Mouse (Mus musculus): ENCODE results near the gene AC131692.1. TPM values are rescaled to one million over a fixed set of nuclear protein-coding genes. Genes with fewer than 3 reads are reported as not detected.
A peak's percentile ranks its signal among the peaks of the same experiment; 100 is the strongest.
"Not testable (repeated sequence)": the region's sequence is repeated elsewhere in the genome, so short reads cannot be mapped to it uniquely, and the experiment has no call there.

Gene AC131692.1
- polyA plus RNA-seq, 1 experiment = 1.2 TPM

DNA sequence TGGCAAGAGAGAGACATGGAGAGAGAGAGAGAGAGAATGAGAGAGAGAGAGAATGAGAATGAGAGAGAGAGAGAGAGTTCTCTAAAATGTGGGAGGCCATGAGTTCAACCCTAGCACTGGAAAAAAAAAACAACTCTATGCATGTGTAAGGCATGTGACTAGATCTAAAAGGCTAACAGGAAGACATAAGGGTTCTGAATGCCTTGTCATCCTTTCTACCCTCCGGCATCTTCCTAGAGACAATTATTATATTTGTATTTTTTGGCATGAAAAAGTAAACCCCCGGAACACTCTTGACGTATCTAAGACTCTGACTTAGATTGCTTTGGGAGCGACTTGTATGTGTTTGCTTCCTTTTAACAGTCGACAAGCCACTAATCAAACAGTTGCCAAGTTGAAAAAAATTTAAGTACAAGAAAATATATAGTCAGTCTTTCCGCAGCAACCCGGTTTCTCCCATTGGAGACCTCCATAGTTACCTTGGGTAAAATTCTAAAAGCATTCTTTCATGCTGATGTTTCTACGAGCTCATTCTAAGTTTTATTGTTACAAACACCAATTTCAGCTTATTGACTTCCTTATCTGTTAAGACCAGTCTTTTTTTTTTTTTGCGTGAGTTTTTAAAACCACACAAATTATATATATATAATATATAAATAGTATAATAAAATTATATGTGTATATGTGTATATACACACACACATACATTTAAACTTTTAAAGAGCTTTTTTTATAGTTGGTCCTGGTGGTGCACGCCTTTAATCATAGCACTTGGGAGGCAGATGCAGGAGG lies 32.8 kb downstream of the AC131692.1 start:
- Histone ChIP-seq H3K4me3 (ENCODE audit: insufficient read depth, low read length) (peak overlapping the region; percentile 90), H3K4me1 (ENCODE audit: control insufficient read depth, insufficient read depth, low read length) (peaks cover 5% of the 10 kb centered on the region; the same call in 1 of the 2 replicates), H3K27ac (ENCODE audit: insufficient read depth, low read depth, low read length) (peak overlapping the region; percentile 95)
- TF ChIP-seq CTCF (IDR thresholded peaks at IDR 0.05; ENCODE audit: low read depth, low read length) = no peak
- TF ChIP-seq POLR2A (IDR thresholded peaks at IDR 0.05; ENCODE audit: borderline replicate concordance, low read depth, low read length) = no peak

DNA sequence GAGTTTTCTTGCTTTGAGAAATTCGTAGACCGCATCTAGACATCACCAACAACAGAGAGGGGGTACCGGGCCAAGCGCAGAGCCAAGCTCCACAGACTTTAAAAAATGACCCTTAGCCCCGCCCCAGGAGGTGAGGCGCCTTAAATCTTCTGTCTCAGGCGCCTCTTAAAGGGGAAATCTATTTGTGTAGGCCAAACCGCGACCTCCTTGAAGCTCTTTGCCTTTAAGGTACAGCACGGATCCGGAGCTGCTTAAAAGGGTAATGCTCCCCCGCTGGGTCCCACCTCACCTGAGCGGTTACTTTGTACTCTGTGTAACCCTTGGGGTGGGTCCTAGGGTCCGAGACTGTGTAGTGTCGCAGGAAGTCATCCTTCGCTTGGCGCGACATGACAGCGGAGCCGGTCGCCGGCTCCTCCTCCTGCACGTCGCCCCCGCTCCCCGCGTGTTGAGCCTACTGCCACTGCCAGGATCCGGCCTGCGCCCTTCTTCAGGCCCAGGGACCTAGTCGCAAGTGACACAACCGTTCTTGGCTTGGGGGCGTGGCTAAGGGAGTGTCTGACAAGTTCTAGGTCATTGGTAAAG lies 33.6 kb downstream of the AC131692.1 start, which contains the start of gene Snx15:
Snx15 (minus strand) TSS at position 545 of the 582 bp plus-strand sequence.
- H3K4me3 ChIP-seq (ENCODE audit: insufficient read depth, low read length) = peak within 1 kb of the TSS; percentile 90
- TF ChIP-seq CTCF (IDR thresholded peaks at IDR 0.05; ENCODE audit: low read depth, low read length) = no peak
- TF ChIP-seq POLR2A (IDR thresholded peaks at IDR 0.05; ENCODE audit: borderline replicate concordance, low read depth, low read length) = no peak
- H3K27ac ChIP-seq (ENCODE audit: insufficient read depth, low read depth, low read length) = peak within 1 kb of the TSS; percentile 95
- H3K4me1 ChIP-seq (ENCODE audit: control insufficient read depth, insufficient read depth, low read length) = peaks cover 5% of the 10 kb centered on the region; the same call in 1 of the 2 replicates

DNA sequence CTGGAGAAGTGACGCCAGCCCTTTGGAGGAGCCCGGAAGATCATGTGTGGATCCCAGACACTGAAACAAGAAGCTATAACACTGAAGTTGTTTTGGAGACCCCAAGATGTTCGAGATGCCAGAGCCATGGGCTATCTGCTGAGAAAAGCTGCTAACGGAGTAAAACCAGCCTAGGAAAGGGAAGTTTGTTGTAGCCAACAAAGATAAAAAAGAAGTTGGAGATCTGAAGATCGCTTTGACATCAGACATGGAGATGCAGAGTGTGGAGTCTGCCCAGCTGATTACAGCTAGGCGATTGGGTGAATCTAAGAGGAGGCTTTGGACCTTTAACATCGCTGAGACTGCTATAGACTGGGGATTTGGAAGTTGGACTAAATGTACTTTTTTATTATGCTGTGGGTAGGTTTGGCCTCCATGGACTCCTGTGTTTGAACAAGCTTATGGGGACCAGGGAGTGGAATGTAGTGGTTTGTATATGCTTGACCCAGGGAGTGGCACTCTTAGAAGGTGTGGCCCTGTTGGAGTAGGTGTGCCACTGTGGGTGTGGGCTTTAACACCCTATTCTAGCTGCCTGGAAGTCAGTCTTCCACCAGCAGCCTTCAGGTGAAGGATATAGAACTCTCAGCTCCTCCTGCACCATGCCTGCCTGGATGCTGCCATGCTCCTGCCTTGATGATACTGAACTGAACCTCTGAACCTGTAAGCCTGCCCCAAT lies 36.4 kb downstream of the AC131692.1 start:
- H3K27ac ChIP-seq (ENCODE audit: insufficient read depth, low read depth, low read length); H3K4me1 ChIP-seq (ENCODE audit: control insufficient read depth, insufficient read depth, low read length); H3K4me3 ChIP-seq (ENCODE audit: insufficient read depth, low read length): not testable (repeated sequence)

DNA sequence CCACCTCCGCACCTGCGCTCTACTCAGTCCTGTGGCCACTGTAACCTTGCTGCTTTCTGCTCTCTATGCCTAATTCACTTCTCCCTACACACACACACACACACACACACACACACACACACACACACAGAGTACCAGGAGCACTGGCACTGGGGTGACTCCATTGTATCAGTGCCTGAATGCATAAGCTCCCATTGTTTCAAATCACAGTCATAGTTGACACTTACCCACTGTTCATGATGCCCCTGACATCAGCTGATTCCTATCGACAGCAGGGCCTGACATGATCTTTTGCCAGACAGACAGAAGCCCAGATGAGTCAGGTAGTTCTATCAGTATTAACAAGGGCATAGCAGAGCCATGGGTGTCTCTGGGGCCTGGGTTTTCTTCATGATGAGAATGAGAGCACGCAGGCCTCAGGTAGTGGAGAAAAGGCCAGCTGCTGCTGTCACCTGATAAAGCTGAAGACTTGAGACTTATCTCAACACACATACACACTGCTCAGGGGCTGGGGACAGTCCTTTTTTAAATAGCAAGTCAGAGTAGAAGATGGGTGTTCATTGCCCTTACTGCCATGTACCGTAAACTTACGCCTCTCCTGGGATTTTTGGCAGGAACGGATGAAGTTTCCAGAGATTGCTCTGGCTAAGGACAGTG lies 38.1 kb downstream of the AC131692.1 start:
- Histone ChIP-seq H3K27ac (ENCODE audit: insufficient read depth, low read depth, low read length) (no peak overlapping the region), H3K4me1 (ENCODE audit: control insufficient read depth, insufficient read depth, low read length) (peaks cover 10% of the 10 kb centered on the region), H3K4me3 (ENCODE audit: insufficient read depth, low read length) (no peak overlapping the region)
- TF ChIP-seq POLR2A (IDR thresholded peaks at IDR 0.05; ENCODE audit: borderline replicate concordance, low read depth, low read length) = no peak
- no peak for TF ChIP-seq CTCF (IDR thresholded peaks at IDR 0.05; ENCODE audit: low read depth, low read length)

DNA sequence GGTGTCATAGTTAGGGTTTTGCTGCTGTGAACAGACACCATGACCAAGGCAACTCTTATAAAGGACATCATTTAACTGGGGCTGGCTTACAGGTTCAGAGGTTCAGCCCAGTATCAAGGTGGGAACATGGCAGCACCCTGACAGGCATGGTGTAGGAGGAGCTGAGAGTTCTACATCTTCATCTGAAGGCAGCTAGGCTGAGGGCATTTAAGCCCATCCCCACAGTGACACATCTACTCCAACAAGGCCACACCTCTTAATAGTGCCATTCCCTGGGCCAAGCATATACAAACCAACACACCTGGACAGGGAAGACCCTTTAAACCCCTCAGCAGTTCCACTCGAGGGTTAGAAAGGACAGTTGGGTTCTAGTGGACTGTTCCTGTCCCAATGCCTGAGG lies 39.0 kb downstream of the AC131692.1 start:
- H3K27ac ChIP-seq (ENCODE audit: insufficient read depth, low read depth, low read length); H3K4me3 ChIP-seq (ENCODE audit: insufficient read depth, low read length): not testable (repeated sequence)
- peaks cover 15% of the 10 kb centered on the region for H3K4me1 ChIP-seq (ENCODE audit: control insufficient read depth, insufficient read depth, low read length)

GRCm38 (mm10) chr19:6136397-6136796 lies 42.2 kb downstream of the AC131692.1 start:
- H3K4me1 ChIP-seq (ENCODE audit: control insufficient read depth, insufficient read depth, low read length) = peaks cover 13% of the 10 kb centered on the region
- TF ChIP-seq CTCF (IDR thresholded peaks at IDR 0.05; ENCODE audit: low read depth, low read length) = no peak
- no peak for TF ChIP-seq POLR2A (IDR thresholded peaks at IDR 0.05; ENCODE audit: borderline replicate concordance, low read depth, low read length)

DNA sequence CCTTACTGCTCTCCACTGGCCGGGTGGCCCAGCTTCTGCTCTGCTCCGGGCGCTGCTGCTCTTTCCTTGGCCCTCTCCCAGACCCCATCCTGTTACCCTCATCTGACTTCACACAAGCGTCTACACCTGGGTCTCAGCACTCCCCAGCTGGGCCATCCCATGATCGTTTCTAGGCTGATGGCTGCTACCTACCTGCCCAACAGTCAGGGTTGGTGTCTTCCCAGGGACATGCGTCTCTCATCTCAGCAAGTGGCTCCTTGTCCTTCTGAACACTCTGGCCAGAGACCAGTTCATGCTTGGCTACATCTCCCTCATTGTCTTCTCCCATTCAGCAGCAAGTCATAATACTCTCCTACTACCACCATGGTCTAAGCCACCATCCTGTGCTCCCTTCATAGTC lies 45.5 kb downstream of the AC131692.1 start:
- peak overlapping the region; percentile 75; the same call in 1 of the 2 replicates for H3K4me3 ChIP-seq (ENCODE audit: insufficient read depth, low read length)
- H3K4me1 ChIP-seq (ENCODE audit: control insufficient read depth, insufficient read depth, low read length) = peaks cover 15% of the 10 kb centered on the region
- no peak overlapping the region for H3K27ac ChIP-seq (ENCODE audit: insufficient read depth, low read depth, low read length)
- TF ChIP-seq CTCF (IDR thresholded peaks at IDR 0.05; ENCODE audit: low read depth, low read length) = no peak
- no peak for TF ChIP-seq POLR2A (IDR thresholded peaks at IDR 0.05; ENCODE audit: borderline replicate concordance, low read depth, low read length)

More at GRCm38 (mm10) chr19:6136397-6136796, 42.2 kb downstream of the AC131692.1 start:
- no peak overlapping the region for H3K4me3 ChIP-seq (ENCODE audit: insufficient read depth, low read length)
- H3K27ac ChIP-seq (ENCODE audit: insufficient read depth, low read depth, low read length) = no peak overlapping the region

- TF ChIP-seq CTCF (IDR thresholded peaks at IDR 0.05; ENCODE audit: low read depth, low read length) (no peak), POLR2A (IDR thresholded peaks at IDR 0.05; ENCODE audit: borderline replicate concordance, low read depth, low read length) (no peak)
- H3K4me3 ChIP-seq (ENCODE audit: insufficient read depth, low read length) = peak overlapping the region; percentile 75
- peak overlapping the region; percentile 91 for H3K27ac ChIP-seq (ENCODE audit: insufficient read depth, low read depth, low read length)
- peaks cover 15% of the 10 kb centered on the region for H3K4me1 ChIP-seq (ENCODE audit: control insufficient read depth, insufficient read depth, low read length)
Observed at GRCm38 (mm10) chr19:6140374-6140677, 46.1 kb downstream of the AC131692.1 start.

- H3K4me1 ChIP-seq (ENCODE audit: control insufficient read depth, insufficient read depth, low read length) = peaks cover 15% of the 10 kb centered on the region
- peak within 1 kb of the TSS; percentile 91 for H3K27ac ChIP-seq (ENCODE audit: insufficient read depth, low read depth, low read length)
- peak within 1 kb of the TSS; percentile 75 for H3K4me3 ChIP-seq (ENCODE audit: insufficient read depth, low read length)
- TF ChIP-seq POLR2A (IDR thresholded peaks at IDR 0.05; ENCODE audit: borderline replicate concordance, low read depth, low read length) (no peak), CTCF (IDR thresholded peaks at IDR 0.05; ENCODE audit: low read depth, low read length) (no peak; the same call in 1 of the 2 replicates)
Observed at GRCm38 (mm10) chr19:6140678-6141393, 46.6 kb downstream of the AC131692.1 start, which contains the start of gene Batf2. Batf2 (plus strand) TSS chr19:6140983.

All from bone marrow macrophage, adult 2 months (primary cell).